Mouse (Mus musculus) megakaryocyte, adult 5-6 weeks (primary cell): ENCODE measurements around the gene Stat4. TPM values are rescaled to one million over a fixed set of nuclear protein-coding genes. Genes with fewer than 3 reads are reported as not detected.

Experiments
- ATAC-seq: 2 replicates; pipeline ENCODE4 v1.8.0; 2016; ENCODE audit warnings: mild to moderate bottlenecking, inconsistent platforms; ENCODE audit not compliant: poor library complexity, severe bottlenecking
- total RNA-seq, 2 experiments: library from RNA; stranded (forward) in 1 of 2; stranded (reverse) in 1 of 2; fragments of 153-499, 151-499 nt in 1 of 2; fragments of 221-1000, 200-1000 nt in 1 of 2; gene quantifications; 2 replicates each; pipeline versions ENCODE4 v1.2.3 to v1.2.4; 2015 to 2017

Stat4 gene
- total RNA-seq, 2 experiments from 2014 or later: 13.2 to 19.3 TPM

GRCm38 (mm10) chr1:52142117-52142516 lies 155.2 kb downstream of the Stat4 start:
- ATAC-seq: peak; percentile 58

- no peak for ATAC-seq
Observed at GRCm38 (mm10) chr1:52143191-52143590, 156.2 kb downstream of the Stat4 start.

- no peak for ATAC-seq
Observed at GRCm38 (mm10) chr1:52143596-52144156, 156.7 kb downstream of the Stat4 start.

GRCm38 (mm10) chr1:52144907-52145306 lies 158.0 kb downstream of the Stat4 start:
- ATAC-seq: no peak

GRCm38 (mm10) chr1:52146214-52146970 lies 159.4 kb downstream of the Stat4 start:
- peak; percentile 58 for ATAC-seq

- ATAC-seq: no peak
Observed at GRCm38 (mm10) chr1:52147431-52147830, 160.5 kb downstream of the Stat4 start.

GRCm38 (mm10) chr1:52148178-52148577 lies 161.2 kb downstream of the Stat4 start:
- ATAC-seq: no peak

- no peak for ATAC-seq
Observed at GRCm38 (mm10) chr1:52148696-52149095, 161.7 kb downstream of the Stat4 start.

- ATAC-seq: 0 out of 2 replicates have a peak, but pooled peaks have one; percentile 19
Observed at GRCm38 (mm10) chr1:52149934-52150346, 163.0 kb downstream of the Stat4 start.

GRCm38 (mm10) chr1:52150676-52151075 lies 163.7 kb downstream of the Stat4 start:
- ATAC-seq: no peak

GRCm38 (mm10) chr1:52151166-52151565 lies 164.2 kb downstream of the Stat4 start:
- ATAC-seq: no peak

GRCm38 (mm10) chr1:52152369-52152768 lies 165.4 kb downstream of the Stat4 start:
- no peak for ATAC-seq

- no peak for ATAC-seq
Observed at GRCm38 (mm10) chr1:52152936-52153335, 166.0 kb downstream of the Stat4 start.

- no peak for ATAC-seq
Observed at GRCm38 (mm10) chr1:52154890-52155289, 167.9 kb downstream of the Stat4 start.

GRCm38 (mm10) chr1:52156351-52156750 lies 169.4 kb downstream of the Stat4 start:
- no peak for ATAC-seq

Other genes with a start within 250 kb of the Stat4 start
- 0.07 and 1.8 TPM in 2 replicates for gene Myo1b, start 71.1 kb upstream of the Stat4 start, total RNA-seq (2015)
- gene Myo1b, start 71.1 kb upstream of the Stat4 start, total RNA-seq (2017): 1.2 and 1.8 TPM in 2 replicates
- gene Stat1, start 132.3 kb downstream of the Stat4 start, total RNA-seq (2015): 137 and 153 TPM in 2 replicates
- 137 and 148 TPM in 2 replicates for gene Stat1, start 132.3 kb downstream of the Stat4 start, total RNA-seq (2017)
- gene Gls, start 246.1 kb downstream of the Stat4 start, total RNA-seq (2015): 136 and 170 TPM in 2 replicates
- 118 and 133 TPM in 2 replicates for gene Gls, start 246.1 kb downstream of the Stat4 start, total RNA-seq (2017)